8 mouse cellular contexts compared by ENCODE assay signal in the genomic region with DNA sequence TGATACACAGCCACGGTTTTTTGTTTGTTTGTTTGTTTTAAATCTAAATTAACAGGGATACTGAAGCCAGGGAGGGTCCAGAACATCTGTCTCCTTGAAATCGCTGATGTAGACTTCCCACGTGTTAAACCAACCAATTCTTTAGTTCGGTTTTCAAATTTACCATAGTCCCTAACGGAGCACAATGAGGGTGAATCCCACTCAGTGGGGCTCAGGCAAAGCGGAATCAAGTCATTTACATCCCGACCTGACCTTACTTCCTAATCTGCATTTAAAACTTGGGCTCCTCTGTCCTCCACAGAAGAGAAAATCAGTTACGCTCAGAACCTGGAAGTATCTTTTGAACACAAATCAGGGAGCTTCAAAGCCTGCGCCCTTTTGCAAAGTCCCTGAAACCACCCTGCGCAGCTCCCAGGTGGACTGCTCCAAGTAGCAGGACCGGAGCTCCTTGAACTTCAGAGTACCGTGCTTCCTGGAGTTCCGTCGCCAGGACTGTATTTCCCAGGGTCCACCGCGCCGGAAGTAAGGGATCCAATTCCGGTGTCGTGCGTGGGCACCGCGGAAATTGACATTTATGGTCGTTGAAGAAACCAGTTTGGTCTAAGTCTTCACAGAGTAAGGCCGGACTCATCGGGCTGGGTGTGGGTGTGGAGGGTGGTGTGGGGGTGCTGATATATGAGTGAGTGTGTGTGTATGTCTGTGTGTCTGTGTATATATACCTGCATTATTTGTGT. TPM values are rescaled to one million over a fixed set of nuclear protein-coding genes. Genes with fewer than 3 reads are reported as not detected.
DNase-seq lines count a peak whose midpoint lies in the region; ATAC-seq lines count a peak whose summit lies in the region.

No protein-coding gene starts in this region.

- H3K4me3 ChIP-seq in hindbrain, embryonic 15.5 days: peak overlapping the region; percentile 62

- peak overlapping the region; percentile 79 for H3K4me2 ChIP-seq in hindbrain, embryonic 15.5 days

- under 1% methylated on average over 25 of the region's 25 CpGs for WGBS in hindbrain, embryonic 15.5 days

- H3K9me3 ChIP-seq in hindbrain, embryonic 15.5 days: no peaks in the 10 kb centered on the region

- peak; percentile 93 for ATAC-seq in hindbrain, embryonic 15.5 days (ENCODE audit: low FRiP score, low read depth)

- H3K4me1 ChIP-seq in hindbrain, embryonic 15.5 days (replicated peaks): peaks cover 7% of the 10 kb centered on the region

- peak; percentile 95 for DNase-seq in R1 (ENCODE audit: low read depth, low spot score)
- peak; percentile 83 to 88 for DNase-seq in cerebellum, postnatal 25 days
- peak; percentile 68 to 82 for DNase-seq in frontal cortex, postnatal 25 days (ENCODE audit: low spot score in 2 of 2)
- DNase-seq in left cerebral cortex, adult 11 months (ENCODE audit: low spot score): peak; percentile 65
- DNase-seq in lung, postnatal 4 days: peak; percentile 84
- peak; percentile 65 for DNase-seq in retina, postnatal 7 days (ENCODE audit: low read depth, low spot score)
- peak; percentile 70 for DNase-seq in urinary bladder, adult 2 months (ENCODE audit: low spot score)

- H3K36me3 ChIP-seq in hindbrain, embryonic 15.5 days: peaks cover 7% of the 10 kb centered on the region; the same call in 1 of the 2 replicates

- H3K27me3 ChIP-seq in hindbrain, embryonic 15.5 days: no peaks in the 10 kb centered on the region

- H3K27ac ChIP-seq in hindbrain, embryonic 15.5 days (replicated peaks): peak overlapping the region; percentile 19

- peak overlapping the region; percentile 55 for H3K9ac ChIP-seq in hindbrain, embryonic 15.5 days

RNA-seq across cellular contexts. Expression of a gene that starts 2.5 kb away (rescaled TPM):
- 1.9 and 2.1 TPM in 2 replicates for polyA plus RNA-seq in hindbrain, embryonic 15.5 days (2015; fragmentation: Nextera tagmentation; extraction: Ambion mirVana)
- 4.3 and 5.3 TPM in 2 replicates for polyA plus RNA-seq in urinary bladder, adult 2 months (2012; rRNA removed)

RNA-seq across cellular contexts. Expression of a gene that starts 33.9 kb away (rescaled TPM):
- polyA plus RNA-seq in hindbrain, embryonic 15.5 days (2015; fragmentation: Nextera tagmentation; extraction: Ambion mirVana): 9.3 and 10.4 TPM in 2 replicates
- 3.8 TPM in 2 replicates for polyA plus RNA-seq in urinary bladder, adult 2 months (2012; rRNA removed)

RNA-seq across cellular contexts. Expression of a gene that starts 52.9 kb away (rescaled TPM):
- 1.4 and 1.6 TPM in 2 replicates for polyA plus RNA-seq in hindbrain, embryonic 15.5 days (2015; fragmentation: Nextera tagmentation; extraction: Ambion mirVana)
- 3.1 and 3.3 TPM in 2 replicates for polyA plus RNA-seq in urinary bladder, adult 2 months (2012; rRNA removed)

Comparison
In these comparisons a context has a peak if more than half of its experiments do, and no peak if none do; other contexts are left out.
1. Peak in every context shown above with its lines: DNase-seq, ATAC-seq, H3K4me3 ChIP-seq and H3K27ac ChIP-seq.